Mouse (Mus musculus) heart, embryonic 11.5 days (tissue): Measurements from ENCODE around the gene Mta3. TPM values are rescaled to one million over a fixed set of nuclear protein-coding genes. Genes with fewer than 3 reads are reported as not detected.
"Not testable (repeated sequence)": the region's sequence is repeated elsewhere in the genome, so short reads cannot be mapped to it uniquely, and the experiment has no call there.

Experiments
- ATAC-seq: fragments of 200-750 bp; cut with Nextera tagmentation; replicated peaks from 2 replicates; pipeline ENCODE4 v1.8.0; 2017; ENCODE audit warnings: moderate library complexity; ENCODE audit not compliant: insufficient number of reproducible peaks, low FRiP score, low TSS enrichment
- H3K27ac ChIP-seq: fragments of 300-500 bp; sonication (generic); 2 replicates; pipeline ENCODE4 v1.5.1; 2014; ENCODE audit warnings: mild to moderate bottlenecking, low read depth, low read length
- H3K27me3 ChIP-seq: fragments of 300-500 bp; sonication (generic); 2 replicates; pipeline ENCODE4 v1.6.1; 2014; ENCODE audit warnings: mild to moderate bottlenecking, low read length, mixed read lengths; ENCODE audit not compliant: control insufficient read depth, insufficient read depth
- H3K36me3 ChIP-seq: fragments of 300-500 bp; sonication (generic); 2 replicates; pipeline ENCODE4 v1.6.1; 2014; ENCODE audit warnings: mild to moderate bottlenecking, low read length, moderate library complexity, mixed read lengths; ENCODE audit not compliant: control insufficient read depth, insufficient read depth
- H3K4me1 ChIP-seq: fragments of 300-500 bp; sonication (generic); 2 replicates; pipeline ENCODE4 v1.6.1; 2014; ENCODE audit warnings: low read length; ENCODE audit not compliant: control insufficient read depth, insufficient read depth
- H3K4me2 ChIP-seq: fragments of 300-500 bp; sonication (generic); 2 replicates; pipeline ENCODE4 v1.6.1; 2014; ENCODE audit warnings: mild to moderate bottlenecking, moderate library complexity
- H3K4me3 ChIP-seq: fragments of 300-500 bp; sonication (generic); 2 replicates; pipeline ENCODE4 v1.5.1; 2014; ENCODE audit warnings: low read depth, low read length
- H3K9ac ChIP-seq: fragments of 300-500 bp; sonication (generic); 2 replicates; pipeline ENCODE4 v1.6.1; 2014; ENCODE audit warnings: mild to moderate bottlenecking, low read depth, low read length, moderate library complexity
- H3K9me3 ChIP-seq: fragments of 300-500 bp; sonication (generic); replicated peaks from 2 replicates; pipeline ENCODE4 v1.6.1; 2016; ENCODE audit warnings: low read length; ENCODE audit not compliant: control insufficient read depth
- WGBS: fragments of 180-500 bp; shearing (Covaris S2); extraction: QIAGEN DNeasy Blood & Tissue Kit; methylation state at CpG from one replicate; pipeline ENCODE4 v1.1.7; 2014; ENCODE audit not compliant: insufficient replicate concordance; 5-methylcytosine and 5-hydroxymethylcytosine counted together
- polyA plus RNA-seq: library from polyadenylated mRNA; unstranded; fragments of >200 nt; fragmentation: Nextera tagmentation; extraction: Ambion mirVana; gene quantifications from 2 replicates; pipeline ENCODE4 v1.2.1, GENCODE M21; 2014

Mta3 gene
- polyA plus RNA-seq, 1 experiment from 2014 or later, result 48.6 TPM

DNA sequence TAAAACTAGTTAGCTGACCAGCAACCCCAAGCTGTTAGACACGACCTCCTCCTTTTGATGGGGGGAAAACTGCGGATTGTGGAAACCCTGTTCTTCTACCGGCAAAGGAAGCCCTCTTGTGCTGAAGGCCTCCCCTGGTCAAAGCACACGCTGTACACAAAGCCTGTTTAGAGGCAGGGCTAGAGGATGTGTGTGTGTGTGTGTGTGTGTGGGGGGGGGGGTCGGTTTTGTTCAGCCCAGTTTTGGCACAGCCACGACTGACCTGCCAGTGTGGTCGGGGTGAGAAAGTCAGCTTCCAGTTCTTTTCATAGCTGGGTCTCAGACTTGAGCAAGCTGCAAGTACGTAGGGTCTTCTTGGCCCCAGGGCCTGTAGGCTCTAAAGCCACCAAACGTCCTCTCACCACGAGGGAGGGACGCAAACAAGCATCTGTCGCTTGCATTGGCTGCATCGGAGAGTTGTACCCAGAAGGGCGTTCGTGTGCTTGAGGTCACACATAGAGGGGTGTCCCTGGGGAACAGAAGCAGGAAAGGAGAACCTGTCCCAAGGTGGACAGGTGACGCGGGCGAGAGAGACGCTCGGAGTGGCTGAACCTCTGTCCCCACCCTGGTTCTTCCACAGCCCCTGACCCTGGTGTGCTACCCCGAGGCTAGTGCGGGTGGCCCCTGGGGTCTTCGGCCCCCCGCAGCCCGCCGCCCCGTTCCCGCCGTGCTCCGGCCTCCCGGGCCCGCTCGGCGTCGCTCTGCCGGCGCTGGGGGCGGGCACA lies 429 bp upstream of the Mta3 start:
- no peaks in the 10 kb centered on the region for H3K9me3 ChIP-seq
- H3K27me3 ChIP-seq, result no peaks in the 10 kb centered on the region
- H3K4me2 ChIP-seq, result peak overlapping the region; percentile 75
- 2% methylated on average over 38 of the region's 38 CpGs for WGBS
- H3K4me3 ChIP-seq, result peak overlapping the region; percentile 93
- peak overlapping the region; percentile 88 for H3K27ac ChIP-seq
- H3K9ac ChIP-seq, result peak overlapping the region; percentile 99
- H3K4me1 ChIP-seq, result peaks cover 4% of the 10 kb centered on the region; the same call in 1 of the 2 replicates
- peaks cover 5% of the 10 kb centered on the region; the same call in 1 of the 2 replicates for H3K36me3 ChIP-seq
- ATAC-seq, result peak; percentile 70

DNA sequence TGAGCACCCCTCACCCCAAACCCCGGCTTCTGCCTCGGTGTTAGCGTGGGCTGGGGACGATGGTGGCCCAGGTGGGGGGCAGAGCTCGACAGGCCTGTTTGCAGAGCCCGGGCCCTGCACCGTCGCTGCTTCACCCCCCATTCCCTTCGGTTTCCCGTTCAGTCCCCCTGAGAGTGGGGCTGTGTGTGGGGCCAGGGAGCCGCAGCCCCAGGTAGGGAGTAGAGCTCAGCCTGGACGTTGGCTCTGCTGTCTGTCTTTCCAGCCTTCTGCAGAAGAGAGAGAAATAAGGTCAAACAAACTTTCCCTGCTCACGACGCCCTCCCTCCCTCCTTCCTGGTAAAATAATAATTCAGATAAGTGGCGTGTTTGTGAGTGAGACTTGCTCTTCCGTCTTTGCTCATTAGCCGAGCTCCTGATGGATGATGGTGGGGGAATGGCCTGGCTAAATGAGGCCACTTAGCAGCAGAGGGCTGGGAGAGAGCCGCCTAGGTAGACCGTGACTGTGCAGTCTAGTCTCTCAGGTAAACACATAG lies 697 bp downstream of the Mta3 start:
- WGBS, result under 1% methylated on average over 19 of the region's 19 CpGs
- Histone ChIP-seq H3K4me3 (peak overlapping the region; percentile 93), H3K9me3 (no peaks in the 10 kb centered on the region), H3K27ac (peak overlapping the region; percentile 88), H3K9ac (peak overlapping the region; percentile 99), H3K36me3 (peaks cover 7% of the 10 kb centered on the region; the same call in 1 of the 2 replicates), H3K4me2 (peak overlapping the region; percentile 75), H3K4me1 (peaks cover 4% of the 10 kb centered on the region; the same call in 1 of the 2 replicates), H3K27me3 (no peaks in the 10 kb centered on the region)
- ATAC-seq, result peak; percentile 68

DNA sequence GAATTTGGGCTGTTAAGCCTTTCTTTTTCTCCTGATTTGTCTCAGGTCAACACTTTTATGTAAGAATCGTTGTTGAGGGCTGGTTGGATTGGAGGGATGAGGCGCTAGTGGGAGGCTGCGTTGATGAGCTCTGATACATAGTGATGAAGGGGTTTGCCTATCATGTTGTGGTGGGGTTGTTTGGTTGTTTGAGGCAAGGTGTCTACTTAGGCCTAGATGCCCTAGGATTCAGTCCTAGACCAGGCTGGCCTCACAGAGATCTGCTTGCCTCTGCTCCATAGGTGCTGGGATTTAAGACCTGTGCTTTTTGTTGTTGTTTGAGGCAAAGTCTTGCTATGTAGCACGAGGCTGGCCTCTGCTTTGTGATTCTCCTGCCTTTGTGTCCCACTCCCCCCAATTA lies 1.4 kb downstream of the Mta3 start:
- peak overlapping the region; percentile 93; the same call in 1 of the 2 replicates for H3K4me3 ChIP-seq
- peak overlapping the region; percentile 75 for H3K4me2 ChIP-seq
- peak overlapping the region; percentile 99 for H3K9ac ChIP-seq
- peaks cover 4% of the 10 kb centered on the region; the same call in 1 of the 2 replicates for H3K4me1 ChIP-seq
- no peak overlapping the region; the same call in 1 of the 2 replicates for H3K27ac ChIP-seq
- H3K36me3 ChIP-seq, result peaks cover 7% of the 10 kb centered on the region; the same call in 1 of the 2 replicates
- no peaks in the 10 kb centered on the region for H3K27me3 ChIP-seq
- WGBS, result 81% methylated on average over 4 of the region's 4 CpGs
- ATAC-seq, result no peak
- H3K9me3 ChIP-seq, result no peaks in the 10 kb centered on the region

- H3K27ac ChIP-seq, result no peak overlapping the region
Measured at GRCm38 (mm10) chr17:83707846-83708245, 1.9 kb downstream of the Mta3 start.

DNA sequence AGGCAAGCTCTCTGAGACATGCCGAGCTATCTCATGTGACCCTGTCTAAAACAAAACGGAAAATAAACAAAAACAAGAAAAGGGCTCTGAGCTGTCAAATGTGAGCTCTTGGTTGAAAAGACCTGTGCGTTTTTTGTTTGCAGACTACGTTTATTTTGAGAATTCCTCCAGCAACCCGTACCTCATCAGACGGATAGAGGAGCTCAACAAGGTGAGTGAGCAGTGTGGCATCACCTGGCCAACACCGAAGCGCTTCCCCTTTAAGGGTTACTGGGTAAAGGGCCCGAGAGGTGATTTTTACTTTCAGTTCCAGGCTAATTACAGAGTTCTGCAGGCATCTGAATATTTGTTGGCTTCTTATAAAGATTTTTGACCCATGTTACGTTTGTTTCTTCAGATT lies 2.3 kb downstream of the Mta3 start:
- H3K9me3 ChIP-seq, result no peaks in the 10 kb centered on the region
- H3K4me1 ChIP-seq, result peaks cover 4% of the 10 kb centered on the region; the same call in 1 of the 2 replicates
- peaks cover 7% of the 10 kb centered on the region; the same call in 1 of the 2 replicates for H3K36me3 ChIP-seq
- ATAC-seq, result no peak
- no peak overlapping the region for H3K9ac ChIP-seq
- H3K4me3 ChIP-seq, result no peak overlapping the region
- no peak overlapping the region for H3K27ac ChIP-seq
- no peaks in the 10 kb centered on the region for H3K27me3 ChIP-seq
- no peak overlapping the region for H3K4me2 ChIP-seq
- WGBS, result 83% methylated on average over 10 of the region's 10 CpGs

More at GRCm38 (mm10) chr17:83707846-83708245, 1.9 kb downstream of the Mta3 start:
- ATAC-seq, result no peak
- H3K4me1 ChIP-seq, result peaks cover 4% of the 10 kb centered on the region; the same call in 1 of the 2 replicates
- no peaks in the 10 kb centered on the region for H3K9me3 ChIP-seq
- no peak overlapping the region for H3K4me3 ChIP-seq
- peaks cover 7% of the 10 kb centered on the region; the same call in 1 of the 2 replicates for H3K36me3 ChIP-seq
- no peak overlapping the region for H3K9ac ChIP-seq
- 88% methylated on average over 6 of the region's 6 CpGs for WGBS
- H3K27me3 ChIP-seq, result no peaks in the 10 kb centered on the region
- H3K4me2 ChIP-seq, result no peak overlapping the region

DNA sequence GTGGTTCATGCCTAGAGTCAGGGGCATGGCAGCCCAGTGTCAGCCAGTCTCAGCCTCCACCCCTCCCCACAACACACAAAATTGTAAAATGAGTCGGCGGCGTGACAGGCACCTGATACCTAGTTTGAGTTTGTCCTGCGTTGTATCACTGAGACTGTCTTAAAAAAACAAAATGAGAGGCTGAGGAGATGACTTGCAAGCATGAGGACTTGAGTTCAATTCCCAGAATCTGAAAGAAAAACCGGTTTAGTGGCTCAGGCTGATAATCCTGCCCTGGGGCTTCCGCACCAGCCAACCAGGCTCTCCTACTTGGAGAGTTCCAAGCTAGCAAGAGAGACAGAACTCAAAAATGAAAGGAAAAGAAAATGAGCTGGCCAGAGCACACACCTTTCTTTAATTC lies 2.9 kb downstream of the Mta3 start:
- peaks cover 4% of the 10 kb centered on the region; the same call in 1 of the 2 replicates for H3K4me1 ChIP-seq
- 87% methylated on average over 6 of the region's 6 CpGs for WGBS
- H3K27ac ChIP-seq, result no peak overlapping the region
- no peak overlapping the region for H3K9ac ChIP-seq
- no peak overlapping the region for H3K4me2 ChIP-seq
- H3K27me3 ChIP-seq, result no peaks in the 10 kb centered on the region
- no peak overlapping the region for H3K4me3 ChIP-seq
- peaks cover 7% of the 10 kb centered on the region; the same call in 1 of the 2 replicates for H3K36me3 ChIP-seq
- no peaks in the 10 kb centered on the region for H3K9me3 ChIP-seq
- no peak for ATAC-seq

DNA sequence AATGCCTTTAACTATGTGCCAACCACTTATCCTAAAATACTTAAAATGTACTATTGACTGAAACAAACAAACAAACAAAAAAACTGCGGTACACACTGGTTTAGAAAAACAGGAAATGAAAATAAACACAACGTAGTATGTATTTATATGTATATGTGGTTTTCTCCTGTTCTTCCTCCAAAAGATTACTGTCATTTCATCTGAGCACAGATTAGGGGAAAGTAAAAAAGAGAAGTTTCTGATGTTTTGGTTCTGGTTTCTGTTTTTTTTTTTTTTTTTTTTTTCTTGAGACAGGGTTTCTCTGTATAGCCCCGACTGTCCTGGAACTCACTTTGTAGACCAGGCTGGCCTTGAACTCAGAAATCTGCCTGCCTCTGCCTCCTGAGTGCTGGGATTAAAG lies 3.6 kb downstream of the Mta3 start:
- H3K36me3 ChIP-seq, H3K27ac ChIP-seq, H3K27me3 ChIP-seq, H3K4me3 ChIP-seq, H3K4me2 ChIP-seq, H3K9me3 ChIP-seq, ATAC-seq, H3K9ac ChIP-seq, H3K4me1 ChIP-seq: not testable (repeated sequence)
- WGBS, result 87% methylated on average over 2 of the region's 3 CpGs

DNA sequence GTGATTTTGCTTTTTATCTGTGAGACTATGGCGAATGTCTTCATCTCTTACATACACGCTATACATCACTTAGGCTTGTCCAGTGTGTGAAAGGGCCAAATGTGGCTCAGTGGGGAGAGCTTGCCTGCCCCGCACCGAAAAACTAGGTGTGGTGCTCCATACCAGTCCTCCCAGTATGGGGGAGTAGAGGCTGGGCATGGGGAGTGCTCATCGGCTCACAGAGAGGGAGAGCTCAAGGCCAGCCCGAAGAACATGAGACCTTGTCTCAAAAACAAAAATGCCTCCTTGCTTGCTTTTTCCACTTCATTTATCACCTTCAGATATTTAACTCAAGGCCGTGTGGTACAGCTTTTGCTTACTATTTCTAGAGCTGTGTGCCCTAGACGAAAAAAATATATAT lies 4.7 kb downstream of the Mta3 start:
- WGBS, result 96% methylated on average over 8 of the region's 8 CpGs
- no peak overlapping the region for H3K4me2 ChIP-seq
- no peaks in the 10 kb centered on the region for H3K9me3 ChIP-seq
- no peaks in the 10 kb centered on the region for H3K27me3 ChIP-seq
- H3K4me1 ChIP-seq, result peaks cover 4% of the 10 kb centered on the region; the same call in 1 of the 2 replicates
- no peak overlapping the region for H3K4me3 ChIP-seq
- no peak overlapping the region for H3K9ac ChIP-seq
- no peak for ATAC-seq
- no peak overlapping the region for H3K27ac ChIP-seq
- H3K36me3 ChIP-seq, result peaks cover 10% of the 10 kb centered on the region; the same call in 1 of the 2 replicates
